Mouse (Mus musculus): Measurements from ENCODE around the gene Gskip.

Gskip gene

GRCm38 (mm10) chr12:105683933-105684901, at the start of gene Gskip:
Gene Gskip, plus strand, starts transcription at chr12:105684829.
- peak; percentile 24 to 45 for DNase-seq

DNA sequence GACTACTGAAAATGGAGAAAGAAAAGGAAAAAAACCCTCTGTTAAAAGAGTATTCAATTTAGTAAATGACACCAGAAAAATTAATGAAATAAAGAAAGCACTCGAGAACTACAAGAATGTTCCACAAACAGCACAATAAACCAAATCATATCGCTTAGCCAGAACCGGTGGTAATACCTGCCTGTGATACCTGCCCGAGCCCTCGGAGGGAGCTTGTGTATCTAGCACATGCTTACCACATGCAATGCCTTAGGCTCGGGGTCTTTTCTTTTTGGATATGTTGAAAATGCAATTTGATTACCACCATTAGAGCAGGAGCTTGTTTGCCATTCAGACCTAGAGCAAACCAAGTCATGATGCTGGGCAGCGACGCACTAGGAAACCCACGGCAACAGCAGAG, 48.1 kb upstream of the Gskip start:
- DNase-seq, result no peak

DNA sequence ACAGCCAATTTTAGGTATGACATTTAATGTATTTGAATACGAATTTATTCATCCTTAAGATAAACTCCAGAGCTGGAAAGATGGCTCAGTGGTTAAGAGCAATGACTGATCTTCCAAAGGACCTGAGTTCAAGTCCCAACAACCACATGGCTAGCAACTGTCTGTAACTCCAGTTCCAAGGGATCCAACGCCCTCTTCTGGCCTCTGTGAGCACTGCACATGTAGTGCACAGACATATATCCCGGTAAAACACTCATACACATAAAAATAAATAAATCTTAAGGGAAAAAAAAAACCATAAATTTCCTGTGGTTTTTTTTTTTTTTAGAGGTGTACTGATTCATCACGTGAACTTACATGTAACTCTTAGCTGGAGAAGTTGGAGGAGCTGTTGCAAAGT, 47.1 kb upstream of the Gskip start:
- no peak for DNase-seq

- DNase-seq, result no peak
These were observed 41.8 kb upstream of the Gskip start for GRCm38 (mm10) chr12:105642770-105643321.

- DNase-seq, result no peak
These were observed 28.8 kb upstream of the Gskip start for GRCm38 (mm10) chr12:105655850-105656249.

GRCm38 (mm10) chr12:105676274-105676673, 8.4 kb upstream of the Gskip start:
- DNase-seq, result no peak

DNA sequence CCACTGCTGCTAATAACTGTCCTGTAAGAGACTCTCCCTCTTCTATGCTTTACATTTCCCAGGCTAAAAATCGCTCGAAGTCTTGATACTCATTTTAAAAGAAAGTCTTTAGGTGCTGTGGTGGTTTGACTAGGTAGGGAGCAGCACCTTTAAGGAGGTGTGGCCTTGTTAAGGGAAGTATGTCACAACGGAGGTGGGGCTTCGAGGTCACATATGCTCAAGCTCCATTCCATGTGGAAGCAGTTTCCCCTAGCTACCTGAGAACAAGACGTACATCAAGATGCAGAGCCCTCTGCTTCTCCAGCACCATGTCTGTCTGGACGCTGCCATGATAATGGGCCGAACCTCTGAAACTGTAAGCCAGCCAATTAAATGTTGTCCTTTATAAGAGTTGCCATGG, 6.4 kb upstream of the Gskip start:
- no peak for DNase-seq

- DNase-seq, result no peak
These were observed 5.9 kb upstream of the Gskip start for GRCm38 (mm10) chr12:105678762-105679161.

- DNase-seq, result peak; percentile 89 to 92
These were observed 517 bp downstream of the Gskip start, which contains the start of gene Atg2b for GRCm38 (mm10) chr12:105685001-105685691. Gene Atg2b, minus strand, starts transcription at chr12:105685211.

- no peak for DNase-seq
These were observed 2.2 kb downstream of the Gskip start for GRCm38 (mm10) chr12:105686791-105687190.

DNA sequence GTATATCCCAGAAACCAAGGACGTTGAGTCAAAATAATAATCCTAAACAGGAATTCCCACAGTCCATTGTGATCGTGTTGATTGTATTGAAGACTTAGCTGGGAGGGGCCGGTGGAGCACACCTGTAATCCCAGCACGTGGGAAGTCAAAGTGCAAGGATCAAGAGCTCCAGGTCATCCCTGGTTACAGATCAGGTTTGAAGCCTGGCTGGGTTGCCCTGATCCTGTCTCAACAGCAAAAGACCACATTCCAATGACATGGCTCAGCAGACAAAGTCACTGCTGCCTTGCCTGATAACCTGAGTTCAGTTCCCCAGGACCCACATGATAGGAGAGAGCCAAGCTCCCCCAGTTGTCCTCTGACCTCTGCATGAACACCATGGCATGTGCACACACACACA, 2.8 kb downstream of the Gskip start:
- no peak for DNase-seq

DNA sequence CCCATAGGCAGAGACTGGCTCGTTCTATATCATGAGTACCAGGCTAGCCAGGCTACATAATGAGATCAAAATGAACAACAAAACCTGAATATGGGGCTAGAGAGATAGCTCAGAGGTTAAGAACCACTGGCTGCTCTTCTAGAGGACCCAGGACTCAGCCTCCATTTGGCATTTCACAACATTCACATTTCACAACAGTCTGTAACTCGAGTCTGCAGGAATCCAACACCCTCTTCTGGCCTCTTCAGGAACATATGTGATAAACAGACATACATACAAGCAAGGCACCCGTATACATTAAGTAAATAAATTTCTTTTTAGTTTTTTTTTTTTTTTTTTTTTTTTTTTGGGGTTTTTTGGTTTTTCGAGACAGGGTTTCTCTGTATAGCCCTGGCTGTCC, 3.9 kb downstream of the Gskip start:
- DNase-seq, result no peak

- DNase-seq, result no peak
These were observed 4.8 kb downstream of the Gskip start for GRCm38 (mm10) chr12:105689435-105689834.

DNA sequence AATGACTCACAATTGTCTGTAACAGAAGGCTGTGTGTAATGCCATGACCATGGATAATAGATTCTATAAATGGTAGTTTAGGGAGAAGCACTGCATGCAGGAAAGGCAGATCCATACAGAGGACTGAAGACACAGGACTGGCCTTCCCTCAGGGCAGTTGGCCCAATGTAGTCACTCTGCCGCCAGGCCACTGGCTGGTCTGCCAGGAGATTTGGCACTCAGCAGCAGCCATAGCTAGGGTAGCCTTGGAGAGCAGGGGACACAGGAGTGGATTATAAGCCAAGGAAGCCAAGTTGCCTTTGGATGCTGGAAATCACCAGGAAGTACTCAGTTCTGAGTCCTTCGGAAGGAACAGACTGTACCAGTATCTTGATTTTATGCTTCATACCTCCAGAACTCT, 9.4 kb downstream of the Gskip start:
- DNase-seq, result no peak

DNA sequence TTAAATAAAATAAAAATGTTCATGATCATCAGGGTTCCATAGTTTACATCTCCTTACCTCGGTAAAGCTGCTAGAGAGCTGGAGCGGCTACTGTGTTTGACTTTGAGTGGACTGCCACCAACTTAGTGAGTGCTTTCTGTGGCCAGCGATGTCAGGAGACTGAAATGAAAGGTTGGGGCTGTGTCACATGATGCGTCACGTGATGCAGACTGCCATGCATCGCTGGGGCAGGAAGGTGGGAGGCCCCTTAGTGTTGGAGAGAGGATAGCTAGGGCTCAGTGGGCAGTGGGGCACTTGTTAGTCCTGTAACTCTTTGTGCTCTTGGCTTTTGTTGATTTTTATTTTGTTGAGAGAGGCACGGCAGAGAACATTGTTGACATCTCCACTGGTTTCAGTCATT, 11.2 kb downstream of the Gskip start:
- DNase-seq, result no peak

GRCm38 (mm10) chr12:105697104-105697780, 12.6 kb downstream of the Gskip start:
- no peak for DNase-seq

GRCm38 (mm10) chr12:105700433-105700832, 15.8 kb downstream of the Gskip start:
- no peak for DNase-seq

GRCm38 (mm10) chr12:105705799-105706487, 21.3 kb downstream of the Gskip start, which contains the start of gene Ak7:
Gene Ak7, plus strand, starts transcription at chr12:105705976.
- DNase-seq, result peak; percentile 35 to 42

GRCm38 (mm10) chr12:105718616-105719015, 34.0 kb downstream of the Gskip start:
- peak in 1 of 2 experiments; percentile 12 for DNase-seq

DNA sequence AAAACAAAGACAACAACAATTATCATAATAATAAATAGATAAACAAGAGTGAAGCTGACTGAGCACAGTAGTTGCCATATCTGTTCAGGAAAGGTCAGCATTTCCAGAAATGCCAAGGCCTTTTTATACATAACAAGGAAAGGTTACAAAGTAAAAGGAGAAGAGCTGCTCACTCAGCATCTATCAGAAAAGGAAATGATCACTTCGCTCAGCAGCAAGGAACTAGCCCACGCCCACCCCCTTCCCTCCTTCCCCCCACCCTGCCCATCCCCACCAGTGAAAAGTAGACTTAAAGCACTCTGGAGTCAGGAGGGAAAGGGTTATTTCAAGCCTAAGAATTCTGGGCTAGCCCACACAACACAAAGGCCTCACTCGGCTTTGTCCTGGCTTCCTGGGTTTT, 35.6 kb downstream of the Gskip start:
- DNase-seq, result no peak

GRCm38 (mm10) chr12:105721452-105722132, 37.0 kb downstream of the Gskip start:
- DNase-seq, result no peak

- no peak for DNase-seq
These were observed 38.0 kb downstream of the Gskip start for GRCm38 (mm10) chr12:105722657-105723056.

Data from spleen, adult 18-20 months (tissue).